ENCODE assay signal across 30 mouse cellular contexts in genomic region chr3:19848736-19849269, GRCm38 (mm10).
DNase-seq lines count a peak whose midpoint lies in the region; ATAC-seq lines count a peak whose summit lies in the region.
"Had no signal": no experiment of that assay in that cellular context is flagged by ENCODE, and none has a peak within 500 bp of the region (broad histone marks: within the 10 kb centered on the region; RNA-seq: fewer than 3 reads in every experiment).

No protein-coding gene starts in this region.

- peak; percentile 53 for ATAC-seq in forebrain, embryonic 13.5 days
- ATAC-seq in hindbrain, embryonic 16.5 days, result 0 out of 2 replicates have a peak, but pooled peaks have one; percentile 34
- ATAC-seq in hindbrain, embryonic 14.5 days (ENCODE audit: low FRiP score), result no peak
- peak; percentile 50 for ATAC-seq in forebrain, embryonic 16.5 days
- ATAC-seq: intestine, postnatal 0 days; Patski had no signal

- WGBS in forebrain, embryonic 13.5 days, result 24% methylated on average over 1 of the region's 1 CpGs
- 84% methylated on average over 1 of the region's 1 CpGs for WGBS in forebrain, embryonic 10.5 days
- 55% methylated on average over 1 of the region's 1 CpGs for WGBS in hindbrain, embryonic 16.5 days
- WGBS in hindbrain, embryonic 14.5 days, result 78% methylated on average over 1 of the region's 1 CpGs
- 22% methylated on average over 1 of the region's 1 CpGs for WGBS in forebrain, embryonic 16.5 days

- no peak overlapping the region for H3K9ac ChIP-seq in forebrain, embryonic 13.5 days
- H3K9ac ChIP-seq in hindbrain, embryonic 16.5 days (ENCODE audit: low read depth, low read length), result no peak overlapping the region
- no peak overlapping the region for H3K9ac ChIP-seq in hindbrain, embryonic 14.5 days
- no peak overlapping the region for H3K9ac ChIP-seq in forebrain, embryonic 16.5 days (replicated peaks; ENCODE audit: low read depth, low read length)
- H3K9ac ChIP-seq: embryonic facial prominence, embryonic 15.5 days; heart, embryonic 12.5 days; heart, embryonic 15.5 days; hindbrain, embryonic 13.5 days had no signal

- H3K36me3 ChIP-seq in forebrain, embryonic 13.5 days (ENCODE audit: poor library complexity, severe bottlenecking), result no peaks in the 10 kb centered on the region
- H3K36me3 ChIP-seq in forebrain, embryonic 10.5 days (replicated peaks), result no peaks in the 10 kb centered on the region
- no peaks in the 10 kb centered on the region for H3K36me3 ChIP-seq in hindbrain, embryonic 16.5 days (ENCODE audit: control insufficient read depth, insufficient read depth, low read length)
- no peaks in the 10 kb centered on the region for H3K36me3 ChIP-seq in hindbrain, embryonic 14.5 days (replicated peaks; ENCODE audit: control insufficient read depth, insufficient read depth)
- no peaks in the 10 kb centered on the region for H3K36me3 ChIP-seq in forebrain, embryonic 16.5 days (ENCODE audit: control insufficient read depth, insufficient read depth)
- H3K36me3 ChIP-seq: embryonic facial prominence, embryonic 15.5 days; G1E; heart, embryonic 12.5 days; heart, embryonic 15.5 days; hindbrain, embryonic 10.5 days; hindbrain, embryonic 13.5 days had no signal

- no peaks in the 10 kb centered on the region for H3K9me3 ChIP-seq in forebrain, embryonic 13.5 days (replicated peaks)
- no peaks in the 10 kb centered on the region for H3K9me3 ChIP-seq in forebrain, embryonic 10.5 days
- no peaks in the 10 kb centered on the region for H3K9me3 ChIP-seq in hindbrain, embryonic 16.5 days (ENCODE audit: control insufficient read depth, low read length)
- no peaks in the 10 kb centered on the region for H3K9me3 ChIP-seq in hindbrain, embryonic 14.5 days (ENCODE audit: control insufficient read depth, low read length)
- no peaks in the 10 kb centered on the region for H3K9me3 ChIP-seq in forebrain, embryonic 16.5 days (ENCODE audit: control insufficient read depth, low read length)
- H3K9me3 ChIP-seq: embryonic facial prominence, embryonic 15.5 days; G1E; heart, embryonic 12.5 days; heart, embryonic 15.5 days; hindbrain, embryonic 13.5 days had no signal

- DNase-seq in forebrain, embryonic 10.5 days (ENCODE audit: extremely low spot score, low spot score), result no peak
- DNase-seq in hindbrain, embryonic 14.5 days (ENCODE audit: low spot score), result no peak
- DNase-seq in retina, postnatal 1 day, result peak; percentile 62
- DNase-seq in heart, adult 8-10 months (ENCODE audit: low spot score), result no peak
- DNase-seq: adrenal gland, adult 2 months; adrenal gland, postnatal 14 days; B cell, adult 2 months; cerebellum, adult 11-12 months; cerebellum, adult 8-10 months; cerebellum, postnatal 10 days; cerebellum, postnatal 36 days; embryo, embryonic 11 days; gastrocnemius, adult 2 months; gastrocnemius, postnatal 14 days; heart, adult 11 months; heart, postnatal 10 days; heart, postnatal 36 days; kidney, adult 2 months had no signal

- no peak overlapping the region for H3K4me3 ChIP-seq in forebrain, embryonic 13.5 days
- H3K4me3 ChIP-seq in forebrain, embryonic 10.5 days, result no peak overlapping the region
- H3K4me3 ChIP-seq in hindbrain, embryonic 16.5 days (ENCODE audit: low read length), result no peak overlapping the region
- no peak overlapping the region for H3K4me3 ChIP-seq in hindbrain, embryonic 14.5 days (replicated peaks; ENCODE audit: low read length)
- no peak overlapping the region for H3K4me3 ChIP-seq in forebrain, embryonic 16.5 days (replicated peaks; ENCODE audit: low read length)
- H3K4me3 ChIP-seq: embryonic facial prominence, embryonic 15.5 days; gastrocnemius, adult 2 months; heart, embryonic 12.5 days; heart, embryonic 15.5 days; hindbrain, embryonic 10.5 days; hindbrain, embryonic 13.5 days had no signal

- no peak overlapping the region for H3K27ac ChIP-seq in forebrain, embryonic 13.5 days
- no peak overlapping the region for H3K27ac ChIP-seq in forebrain, embryonic 10.5 days
- no peak overlapping the region for H3K27ac ChIP-seq in hindbrain, embryonic 16.5 days (ENCODE audit: low read depth, low read length)
- no peak overlapping the region for H3K27ac ChIP-seq in hindbrain, embryonic 14.5 days
- H3K27ac ChIP-seq in forebrain, embryonic 16.5 days (ENCODE audit: low read length), result no peak overlapping the region
- H3K27ac ChIP-seq: embryonic facial prominence, embryonic 15.5 days; gastrocnemius, adult 2 months; heart, embryonic 15.5 days; hindbrain, embryonic 10.5 days; hindbrain, embryonic 13.5 days had no signal

- 0 out of 2 replicates have a peak, but pooled peaks cover 3% of the 10 kb centered on the region for H3K4me1 ChIP-seq in forebrain, embryonic 13.5 days
- no peaks in the 10 kb centered on the region for H3K4me1 ChIP-seq in forebrain, embryonic 10.5 days
- H3K4me1 ChIP-seq in hindbrain, embryonic 16.5 days (ENCODE audit: control insufficient read depth, insufficient read depth, low read depth, low read length), result no peaks in the 10 kb centered on the region
- no peaks in the 10 kb centered on the region for H3K4me1 ChIP-seq in hindbrain, embryonic 14.5 days (replicated peaks; ENCODE audit: control insufficient read depth, insufficient read depth, low read length)
- H3K4me1 ChIP-seq in forebrain, embryonic 16.5 days (replicated peaks; ENCODE audit: control insufficient read depth, insufficient read depth, low read length), result peaks cover 2% of the 10 kb centered on the region; the same call in 1 of the 2 replicates
- H3K4me1 ChIP-seq: embryonic facial prominence, embryonic 15.5 days; heart, embryonic 12.5 days; heart, embryonic 15.5 days; hindbrain, embryonic 10.5 days; hindbrain, embryonic 13.5 days had no signal

- H3K27me3 ChIP-seq in forebrain, embryonic 13.5 days, result no peaks in the 10 kb centered on the region
- H3K27me3 ChIP-seq in forebrain, embryonic 10.5 days (ENCODE audit: poor library complexity, severe bottlenecking), result no peaks in the 10 kb centered on the region
- no peaks in the 10 kb centered on the region for H3K27me3 ChIP-seq in hindbrain, embryonic 16.5 days (replicated peaks; ENCODE audit: control insufficient read depth, insufficient read depth, low read length)
- H3K27me3 ChIP-seq in hindbrain, embryonic 14.5 days (ENCODE audit: control insufficient read depth, insufficient read depth, low read length), result no peaks in the 10 kb centered on the region
- H3K27me3 ChIP-seq in forebrain, embryonic 16.5 days (replicated peaks; ENCODE audit: control insufficient read depth, insufficient read depth, low read length), result no peaks in the 10 kb centered on the region
- H3K27me3 ChIP-seq: CH12.LX; embryonic facial prominence, embryonic 15.5 days; heart, embryonic 12.5 days; heart, embryonic 15.5 days; hindbrain, embryonic 13.5 days had no signal

- no peak overlapping the region for H3K4me2 ChIP-seq in forebrain, embryonic 13.5 days
- H3K4me2 ChIP-seq in hindbrain, embryonic 16.5 days (ENCODE audit: low read length), result no peak overlapping the region
- no peak overlapping the region for H3K4me2 ChIP-seq in hindbrain, embryonic 14.5 days (replicated peaks)
- H3K4me2 ChIP-seq in forebrain, embryonic 16.5 days (ENCODE audit: low read length), result no peak overlapping the region
- H3K4me2 ChIP-seq: embryonic facial prominence, embryonic 15.5 days; heart, embryonic 12.5 days; heart, embryonic 15.5 days; hindbrain, embryonic 13.5 days had no signal
